Mouse (Mus musculus) erythroblast, embryonic 14.5 days (primary cell): ENCODE measurements at regions not wholly inside any gene's neighbourhood (a gene's known extent, or its start where the extent isn't known, plus 50 kb on each side); places are given as distances from the start of the nearest gene placed in this dataset.

Experiments
- GATA1 ChIP-seq: IDR thresholded peaks from 2 replicates; pipeline ENCODE4 v1.6.1; 2012; ENCODE audit warnings: low read length, inconsistent platforms, mixed read lengths
- TAL1 ChIP-seq: IDR thresholded peaks from 3 replicates; pipeline ENCODE4 v1.6.1; 2012; ENCODE audit warnings: low read length, inconsistent platforms, mixed read lengths

GRCm38 (mm10) chr1:120817563-120817962 lies 215.3 kb downstream of the En1 start:
- no peak for TF ChIP-seq GATA1
- no peak for TF ChIP-seq TAL1
